9 mouse cellular contexts compared by ENCODE assay signal in genomic region chr11:19947626-19948135, GRCm38 (mm10). TPM values are rescaled to one million over a fixed set of nuclear protein-coding genes. Genes with fewer than 3 reads are reported as not detected.
DNase-seq lines count a peak whose midpoint lies in the region; ATAC-seq and TF ChIP-seq lines count a peak whose summit lies in the region.
"Had no signal": no experiment of that assay in that cellular context is flagged by ENCODE, and none has a peak within 500 bp of the region (broad histone marks: within the 10 kb centered on the region; RNA-seq: fewer than 3 reads in every experiment).

No protein-coding gene starts in this region.

- no peak overlapping the region for H3K27ac ChIP-seq in heart, embryonic 12.5 days (ENCODE audit: poor library complexity, severe bottlenecking)
- no peak overlapping the region for H3K27ac ChIP-seq in stomach, postnatal 0 days (replicated peaks)
- H3K27ac ChIP-seq: neural tube, embryonic 12.5 days had no signal

- no peaks in the 10 kb centered on the region for H3K9me3 ChIP-seq in heart, embryonic 12.5 days (replicated peaks)
- H3K9me3 ChIP-seq in E14TG2a.4 (ENCODE audit: low read length) = no peaks in the 10 kb centered on the region
- H3K9me3 ChIP-seq in stomach, postnatal 0 days (ENCODE audit: control insufficient read depth, low read length) = no peaks in the 10 kb centered on the region
- H3K9me3 ChIP-seq: neural tube, embryonic 12.5 days had no signal

- peaks cover 4% of the 10 kb centered on the region; the same call in 1 of the 2 replicates for H3K36me3 ChIP-seq in heart, embryonic 12.5 days
- H3K36me3 ChIP-seq in E14TG2a.4 (ENCODE audit: insufficient read depth, low read length) = peaks cover 77% of the 10 kb centered on the region
- no peaks in the 10 kb centered on the region for H3K36me3 ChIP-seq in stomach, postnatal 0 days (ENCODE audit: control insufficient read depth, insufficient read depth, low read length)

- no peak overlapping the region for H3K9ac ChIP-seq in heart, embryonic 12.5 days
- no peak overlapping the region for H3K9ac ChIP-seq in stomach, postnatal 0 days (ENCODE audit: low read length)
- H3K9ac ChIP-seq: neural tube, embryonic 12.5 days had no signal

- 77% methylated on average over 7 of the region's 7 CpGs for WGBS in heart, embryonic 12.5 days
- WGBS in stomach, postnatal 0 days = 71% methylated on average over 7 of the region's 7 CpGs

- peaks cover 59% of the 10 kb centered on the region for H3K4me1 ChIP-seq in heart, embryonic 12.5 days (replicated peaks)
- peaks cover 95% of the 10 kb centered on the region for H3K4me1 ChIP-seq in E14TG2a.4 (replicated peaks; ENCODE audit: low read depth, low read length)
- peaks cover 10% of the 10 kb centered on the region for H3K4me1 ChIP-seq in stomach, postnatal 0 days (replicated peaks; ENCODE audit: control insufficient read depth, insufficient read depth)

- no peak overlapping the region for H3K4me2 ChIP-seq in heart, embryonic 12.5 days
- H3K4me2 ChIP-seq in stomach, postnatal 0 days (replicated peaks; ENCODE audit: low read depth) = no peak overlapping the region
- H3K4me2 ChIP-seq: neural tube, embryonic 12.5 days had no signal

- ATAC-seq in heart, embryonic 12.5 days (ENCODE audit: insufficient number of reproducible peaks, low FRiP score) = no peak
- ATAC-seq in stomach, postnatal 0 days (ENCODE audit: low FRiP score, low TSS enrichment) = no peak

- H3K27me3 ChIP-seq in heart, embryonic 12.5 days (replicated peaks) = no peaks in the 10 kb centered on the region
- no peaks in the 10 kb centered on the region for H3K27me3 ChIP-seq in E14TG2a.4 (ENCODE audit: insufficient read depth, low read length)
- H3K27me3 ChIP-seq in stomach, postnatal 0 days (ENCODE audit: control insufficient read depth, insufficient read depth, low read length) = no peaks in the 10 kb centered on the region
- H3K27me3 ChIP-seq: neural tube, embryonic 12.5 days had no signal

- peak; percentile 67 for DNase-seq in heart, adult 8-10 months (ENCODE audit: low spot score)
- DNase-seq in cerebellum, postnatal 10 days = peak; percentile 48 to 52
- DNase-seq in layer of hippocampus, adult 8-10 months (ENCODE audit: low spot score in 2 of 2) = peak; percentile 74 to 85
- DNase-seq in thymus, postnatal 10 days (ENCODE audit: low spot score in 2 of 2) = no peak
- DNase-seq in testis, postnatal 10 days (ENCODE audit: low spot score) = no peak
- no peak for DNase-seq in stomach, postnatal 0 days (ENCODE audit: low spot score)

- no peak for TF ChIP-seq CTCF in E14TG2a.4 (conservative IDR thresholded peaks at IDR 0.05; ENCODE audit: low read length)
- no peak for TF ChIP-seq CTCF in stomach, postnatal 0 days (IDR thresholded peaks at IDR 0.05; ENCODE audit: low read depth)

- TF ChIP-seq EP300 in stomach, postnatal 0 days (optimal IDR thresholded peaks at IDR 0.05) = no peak

- H3K4me3 ChIP-seq in heart, embryonic 12.5 days = no peak overlapping the region
- H3K4me3 ChIP-seq in E14TG2a.4 (replicated peaks; ENCODE audit: low read length) = 0 out of 2 replicates have a peak overlapping the region, but pooled peaks have one; percentile 37
- H3K4me3 ChIP-seq in stomach, postnatal 0 days (ENCODE audit: low read depth, low read length) = no peak overlapping the region
- H3K4me3 ChIP-seq: neural tube, embryonic 12.5 days had no signal

RNA-seq across cellular contexts. Expression of gene Spred2, which starts 23.5 kb away (rescaled TPM):
- total RNA-seq in heart, adult 8-10 months (2022) = 10 to 100 TPM; 17.0 to 20.7 (median 20.0) TPM
- 5.2 and 5.5 TPM in 2 replicates for polyA plus RNA-seq in heart, embryonic 12.5 days (2016; fragmentation: Nextera tagmentation; extraction: Ambion mirVana)
- 10 to 100 TPM; 79.4 to 96.5 (median 88.6) TPM for total RNA-seq in layer of hippocampus, adult 8-10 months (2022)
- polyA plus RNA-seq in stomach, postnatal 0 days (2015; fragmentation: Nextera tagmentation; extraction: Ambion mirVana) = 3.5 and 3.6 TPM in 2 replicates

Comparison
In these comparisons a context has a peak if more than half of its experiments do, and no peak if none do; other contexts are left out.
1. DNase-seq: peak in heart, adult 8-10 months (single experiment), cerebellum, postnatal 10 days (2 of 2) and layer of hippocampus, adult 8-10 months (2 of 2); none in thymus, postnatal 10 days (0 of 2), testis, postnatal 10 days (single experiment) and stomach, postnatal 0 days (single experiment).